Comparison of ENCODE assay signal across 8 mouse cellular contexts in the genomic region with DNA sequence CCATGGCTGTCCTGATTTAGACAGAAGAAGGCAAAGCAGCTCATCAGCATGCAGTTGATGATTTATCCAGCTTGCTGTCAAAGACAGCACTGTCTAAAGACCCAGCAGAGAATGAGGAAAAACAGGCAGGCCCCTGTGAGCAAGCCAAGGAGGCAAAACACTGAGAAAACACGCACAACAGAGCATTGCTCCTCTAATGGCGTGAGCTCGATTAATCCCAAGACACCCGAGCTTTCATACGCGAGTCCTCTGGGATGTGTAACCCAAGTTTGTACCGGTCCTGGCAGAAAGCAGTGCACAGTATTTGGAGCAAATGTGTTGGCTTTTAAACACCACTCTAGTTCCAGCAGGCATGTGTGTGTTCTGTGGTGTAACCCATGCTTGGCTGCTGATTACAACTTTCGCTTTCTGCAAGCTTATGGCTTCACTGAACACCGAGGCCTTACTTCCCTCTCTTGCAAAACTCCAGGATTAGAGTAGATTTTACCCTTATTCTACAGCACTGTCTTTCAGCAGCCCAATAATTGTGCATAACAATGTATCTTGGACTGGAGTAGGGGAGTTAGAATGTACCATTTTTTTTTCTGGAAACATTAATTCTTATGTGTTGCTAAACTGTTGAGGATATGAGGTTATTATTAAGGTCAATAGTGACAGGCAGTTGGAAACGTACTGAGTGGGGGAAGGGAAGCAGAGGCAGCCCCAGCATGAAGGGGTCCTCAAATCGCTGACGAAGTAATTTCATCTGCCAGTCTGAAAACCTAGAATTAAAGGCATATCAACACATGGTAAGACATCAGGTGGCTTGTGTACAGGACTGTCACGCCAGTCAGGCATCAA. TPM values are rescaled to one million over a fixed set of nuclear protein-coding genes. Genes with fewer than 3 reads are reported as not detected.
A peak's percentile ranks its signal among the peaks of the same experiment; 100 is the strongest.
DNase-seq lines count a peak whose midpoint lies in the region; ATAC-seq and TF ChIP-seq lines count a peak whose summit lies in the region.

No protein-coding gene starts in this region.

- TF ChIP-seq POLR2A in kidney, adult 2 months (IDR thresholded peaks at IDR 0.05; ENCODE audit: low read depth, low read length), result no peak

- TF ChIP-seq CTCF in kidney, adult 2 months (conservative IDR thresholded peaks at IDR 0.05; ENCODE audit: insufficient read depth, insufficient read length, low read depth, low read length), result no peak

- 0 out of 2 replicates have a peak, but pooled peaks have one; percentile 52 for ATAC-seq in limb, embryonic 15.5 days (ENCODE audit: insufficient number of reproducible peaks, low FRiP score, low TSS enrichment, low read depth)
- no peak for ATAC-seq in erythroid progenitor cell, adult 5-6 weeks (replicated peaks; ENCODE audit: low FRiP score, poor library complexity, severe bottlenecking)

- H3K4me1 ChIP-seq in kidney, adult 2 months (ENCODE audit: control insufficient read depth, insufficient read depth, low read length), result peaks cover 7% of the 10 kb centered on the region; the same call in 1 of the 2 replicates
- peaks cover 7% of the 10 kb centered on the region for H3K4me1 ChIP-seq in limb, embryonic 15.5 days

- peak; percentile 24 for DNase-seq in adrenal gland, adult 2 months
- no peak for DNase-seq in adrenal gland, adult 18-20 months (ENCODE audit: low spot score in 2 of 2)
- DNase-seq in urinary bladder, postnatal 36 days (ENCODE audit: low spot score in 2 of 2), result peak; percentile 10 to 58
- DNase-seq in urinary bladder, postnatal 25 days (ENCODE audit: low spot score), result no peak
- DNase-seq in kidney, adult 2 months, result peak; percentile 46
- peak; percentile 18 for DNase-seq in right cerebral cortex, adult 18-20 months

- H3K9ac ChIP-seq in limb, embryonic 15.5 days, result no peak overlapping the region

- 42% methylated on average over 13 of the region's 13 CpGs for WGBS in kidney, adult 2 months
- 42% methylated on average over 13 of the region's 13 CpGs for WGBS in limb, embryonic 15.5 days

- H3K9me3 ChIP-seq in limb, embryonic 15.5 days, result no peaks in the 10 kb centered on the region

- no peaks in the 10 kb centered on the region for H3K36me3 ChIP-seq in kidney, adult 2 months (ENCODE audit: control insufficient read depth, insufficient read depth, low read length)
- H3K36me3 ChIP-seq in limb, embryonic 15.5 days, result no peaks in the 10 kb centered on the region

- H3K27ac ChIP-seq in kidney, adult 2 months (ENCODE audit: insufficient read depth, low read depth, low read length), result no peak overlapping the region
- H3K27ac ChIP-seq in limb, embryonic 15.5 days, result peak overlapping the region; percentile 1; the same call in 1 of the 2 replicates

- 0 out of 2 replicates have a peak overlapping the region, but pooled peaks have one; percentile 2 for H3K4me3 ChIP-seq in kidney, adult 2 months (ENCODE audit: insufficient read depth, low read depth, low read length)
- no peak overlapping the region for H3K4me3 ChIP-seq in limb, embryonic 15.5 days

- no peaks in the 10 kb centered on the region for H3K27me3 ChIP-seq in kidney, adult 2 months (replicated peaks; ENCODE audit: control insufficient read depth, insufficient read depth, low read length)
- H3K27me3 ChIP-seq in limb, embryonic 15.5 days, result peaks cover 21% of the 10 kb centered on the region

- H3K4me2 ChIP-seq in limb, embryonic 15.5 days, result no peak overlapping the region

RNA-seq across cellular contexts. Expression of a gene that starts 52.0 kb away (rescaled TPM):
- total RNA-seq in adrenal gland, adult 2 months (2021), result 10 to 100 TPM; 45.6 to 57.5 TPM
- polyA plus RNA-seq in adrenal gland, adult 2 months (2012; rRNA removed), result 2.9 and 3.5 TPM in 2 replicates
- total RNA-seq in adrenal gland, adult 18-20 months (2021), result 10 to 100 TPM; 43.6 to 59.0 TPM
- polyA plus RNA-seq in kidney, adult 2 months (2012; rRNA removed), result 12.4 and 22.2 TPM in 2 replicates
- 18.7 and 18.8 TPM in 2 replicates for polyA plus RNA-seq in limb, embryonic 15.5 days (2015; fragmentation: Nextera tagmentation; extraction: Ambion mirVana)
- 18.0 and 55.8 TPM in 2 replicates for total RNA-seq in erythroid progenitor cell, adult 5-6 weeks (2015; ENCODE audit: low replicate concordance)
- total RNA-seq in erythroid progenitor cell, adult 5-6 weeks (2017; ENCODE audit: low replicate concordance), result 19.4 and 47.4 TPM in 2 replicates

Comparison
In these comparisons a context has a peak if more than half of its experiments do, and no peak if none do; other contexts are left out.
1. DNase-seq: peak in adrenal gland, adult 2 months (single experiment), urinary bladder, postnatal 36 days (2 of 2), kidney, adult 2 months (single experiment) and right cerebral cortex, adult 18-20 months (single experiment); none in adrenal gland, adult 18-20 months (0 of 2) and urinary bladder, postnatal 25 days (single experiment).